9 mouse cellular contexts compared by ENCODE assay signal in genomic region chr2:28244667-28245395, GRCm38 (mm10). TPM values are rescaled to one million over a fixed set of nuclear protein-coding genes. Genes with fewer than 3 reads are reported as not detected.
DNase-seq lines count a peak whose midpoint lies in the region; ATAC-seq lines count a peak whose summit lies in the region.
"Had no signal": no experiment of that assay in that cellular context is flagged by ENCODE, and none has a peak within 500 bp of the region (broad histone marks: within the 10 kb centered on the region; RNA-seq: fewer than 3 reads in every experiment).

No protein-coding gene starts in this region.

- peaks cover 16% of the 10 kb centered on the region; the same call in 1 of the 2 replicates for H3K4me1 ChIP-seq in hindbrain, embryonic 13.5 days (replicated peaks)

- H3K27ac ChIP-seq in hindbrain, embryonic 13.5 days, result no peak overlapping the region
- H3K27ac ChIP-seq: kidney, embryonic 15.5 days; neural tube, embryonic 13.5 days had no signal

- no peak for ATAC-seq in hindbrain, embryonic 13.5 days (ENCODE audit: low FRiP score)

- intact Hi-C loops in left cerebral cortex, postnatal 36 days (cut with DNase I), result no loop called here
- intact Hi-C loops in heart, postnatal 10 days (cut with DNase I), result no loop called here

- 75% methylated on average over 8 of the region's 8 CpGs for WGBS in hindbrain, embryonic 13.5 days

- no peak overlapping the region for H3K9ac ChIP-seq in hindbrain, embryonic 13.5 days
- H3K9ac ChIP-seq: kidney, embryonic 15.5 days; neural tube, embryonic 13.5 days had no signal

- no peaks in the 10 kb centered on the region for H3K36me3 ChIP-seq in hindbrain, embryonic 13.5 days
- H3K36me3 ChIP-seq: kidney, embryonic 15.5 days; neural tube, embryonic 13.5 days had no signal

- peak; percentile 46 for DNase-seq in layer of hippocampus, adult 11-12 months (ENCODE audit: low spot score)
- DNase-seq in layer of hippocampus, adult 9-10 months (ENCODE audit: low spot score), result no peak
- peak; percentile 63 for DNase-seq in Muller cell, postnatal 12 days (ENCODE audit: inconsistent ontology term)
- peak; percentile 52 for DNase-seq in adrenal gland, postnatal 14 days
- DNase-seq in left cerebral cortex, postnatal 36 days (ENCODE audit: low spot score in 2 of 2), result peak; percentile 72 to 77
- DNase-seq in heart, postnatal 10 days, result no peak

- H3K9me3 ChIP-seq in hindbrain, embryonic 13.5 days, result no peaks in the 10 kb centered on the region
- H3K9me3 ChIP-seq: kidney, embryonic 15.5 days; neural tube, embryonic 13.5 days had no signal

- H3K27me3 ChIP-seq in hindbrain, embryonic 13.5 days, result 0 out of 2 replicates have a peak, but pooled peaks cover 11% of the 10 kb centered on the region
- H3K27me3 ChIP-seq: kidney, embryonic 15.5 days; neural tube, embryonic 13.5 days had no signal

- H3K4me2 ChIP-seq in hindbrain, embryonic 13.5 days, result no peak overlapping the region
- H3K4me2 ChIP-seq: kidney, embryonic 15.5 days; neural tube, embryonic 13.5 days had no signal

- H3K4me3 ChIP-seq in hindbrain, embryonic 13.5 days, result no peak overlapping the region
- H3K4me3 ChIP-seq: kidney, embryonic 15.5 days; neural tube, embryonic 13.5 days had no signal

RNA-seq across cellular contexts. Expression of gene Olfm1, which starts 52.0 kb away (rescaled TPM):
- total RNA-seq in adrenal gland, postnatal 14 days (2021), result 32.3 and 37.4 TPM in 2 replicates
- 1,000 to 10,000 TPM; 1,516 to 1,769 TPM for total RNA-seq in left cerebral cortex, postnatal 36 days (2021)
- polyA plus RNA-seq in hindbrain, embryonic 13.5 days (2015; fragmentation: Nextera tagmentation; extraction: Ambion mirVana), result 267 and 274 TPM in 2 replicates
- total RNA-seq in heart, postnatal 10 days (2021), result 1 to 10 TPM; 7.7 to 9.4 TPM

Comparison
In these comparisons a context has a peak if more than half of its experiments do, and no peak if none do; other contexts are left out.
1. DNase-seq: peak in layer of hippocampus, adult 11-12 months (single experiment), Muller cell, postnatal 12 days (single experiment), adrenal gland, postnatal 14 days (single experiment) and left cerebral cortex, postnatal 36 days (2 of 2); none in layer of hippocampus, adult 9-10 months (single experiment) and heart, postnatal 10 days (0 of 2).
2. RNA of gene Olfm1, which starts 52.0 kb away (total RNA-seq): 1,516 to 1,769 TPM in left cerebral cortex, postnatal 36 days; 32.3 to 37.4 TPM in adrenal gland, postnatal 14 days and 7.7 to 9.4 TPM in heart, postnatal 10 days; every median in the first group is over 10 times any median in the second.